Mouse (Mus musculus) retina, adult 2 months (tissue): Measurements from ENCODE around the gene Ifi44.
A peak's percentile ranks its signal among the peaks of the same experiment; 100 is the strongest.

Experiments used
- DNase-seq: peaks from one replicate; pipeline ENCODE4 v3.0.0-alpha.2; 2012; ENCODE audit warnings: low read depth, low spot score

The Ifi44 gene

DNA sequence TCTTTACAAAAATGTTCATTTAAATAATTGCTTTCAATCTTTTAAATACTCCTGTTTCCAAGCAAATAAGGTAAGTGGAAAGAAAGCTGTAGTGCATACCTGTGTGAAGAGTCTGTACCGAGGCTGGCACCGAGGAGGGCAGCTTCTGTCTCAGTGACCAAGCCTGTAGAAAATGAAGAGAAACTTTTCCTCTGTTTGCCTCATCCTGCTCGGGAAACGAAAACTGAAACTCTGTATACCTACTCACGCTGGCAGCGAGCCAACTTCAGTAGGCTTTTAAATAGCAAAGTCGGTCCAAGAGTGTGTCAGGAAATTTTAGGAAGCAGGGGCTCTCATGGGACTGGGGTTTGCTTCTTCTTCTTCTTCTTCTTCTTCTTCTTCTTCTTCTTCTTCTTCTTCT is at the start of gene Ifi44:
TSS of gene Ifi44 (minus strand) at position 224 of the 400 bp plus-strand sequence.
- DNase-seq = no peak

DNA sequence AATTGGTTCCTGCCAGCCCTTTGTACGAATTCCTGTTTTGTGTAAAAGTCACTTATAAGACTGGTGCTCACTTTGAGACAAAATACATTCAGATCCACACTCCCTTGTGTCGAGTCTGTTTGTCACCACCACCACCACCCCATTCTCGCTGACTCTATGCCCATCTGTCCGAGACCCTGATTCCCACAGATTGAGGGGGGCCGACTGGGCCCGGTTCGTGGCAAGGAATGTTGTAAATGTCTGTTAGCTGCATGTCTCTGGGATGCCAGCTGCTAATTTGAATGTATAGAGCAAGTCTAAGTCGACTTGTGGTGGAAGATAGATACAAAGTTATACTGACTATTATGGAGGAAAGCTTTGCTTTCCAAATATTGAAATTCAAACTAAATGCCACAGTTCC is 38.9 kb upstream of the Ifi44 start:
- no peak for DNase-seq

DNA sequence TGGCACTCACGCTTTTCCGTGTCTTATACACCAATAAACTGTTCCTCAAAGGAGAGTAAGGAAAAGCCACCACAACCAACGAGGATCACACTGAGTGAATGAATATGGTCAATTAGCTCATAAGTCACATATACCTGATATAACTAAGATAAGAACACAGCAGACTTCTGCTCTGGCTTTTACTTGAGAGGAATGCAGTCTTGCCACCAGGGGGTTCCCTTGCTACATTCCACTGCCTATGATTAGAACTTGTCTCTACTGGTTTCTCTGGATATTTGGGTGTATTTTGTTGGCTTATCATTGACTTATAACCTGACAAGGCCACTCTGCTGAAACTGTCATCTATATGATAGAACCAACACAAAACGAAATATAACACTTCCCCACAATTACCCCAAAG is 25.3 kb upstream of the Ifi44 start:
- DNase-seq = no peak

DNA sequence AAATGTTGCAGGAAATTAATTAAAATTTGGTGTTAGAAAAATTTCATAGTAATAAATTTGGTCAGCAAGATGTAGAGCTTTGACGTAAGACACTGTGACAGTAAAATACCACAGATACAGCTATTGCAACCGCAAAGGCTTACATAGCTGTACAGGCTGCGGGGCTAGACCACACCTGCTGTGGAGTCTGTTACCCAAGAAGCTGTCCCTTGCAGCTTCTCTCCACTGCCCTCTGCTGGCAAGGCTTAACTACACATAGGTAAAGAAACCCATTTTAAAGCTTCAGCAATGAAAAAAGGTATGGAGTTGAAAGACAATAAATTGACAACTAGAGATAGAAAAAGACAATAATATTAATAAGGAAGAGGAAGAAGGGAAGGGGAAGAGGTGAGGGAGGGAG is 21.3 kb upstream of the Ifi44 start:
- no peak for DNase-seq

DNA sequence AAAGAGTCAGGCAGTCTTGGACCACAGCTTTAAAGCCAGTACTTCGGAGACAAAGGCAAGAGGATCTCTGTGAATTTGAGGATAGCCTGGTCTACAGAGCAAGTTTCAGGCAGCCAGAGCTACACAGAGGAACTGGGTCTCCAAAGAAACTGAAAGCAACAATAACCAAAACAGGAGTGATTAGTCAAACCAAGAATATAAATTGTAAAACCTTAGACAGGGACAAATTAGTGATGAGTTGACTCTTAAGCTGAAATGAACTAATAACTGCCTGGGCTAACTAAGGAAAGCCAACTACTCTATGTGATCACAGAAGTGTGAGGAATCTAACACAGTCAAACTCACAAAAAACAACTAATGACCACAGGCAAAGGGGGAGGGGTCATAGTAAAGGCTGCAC is 1.2 kb downstream of the Ifi44 start:
- DNase-seq = no peak

DNA sequence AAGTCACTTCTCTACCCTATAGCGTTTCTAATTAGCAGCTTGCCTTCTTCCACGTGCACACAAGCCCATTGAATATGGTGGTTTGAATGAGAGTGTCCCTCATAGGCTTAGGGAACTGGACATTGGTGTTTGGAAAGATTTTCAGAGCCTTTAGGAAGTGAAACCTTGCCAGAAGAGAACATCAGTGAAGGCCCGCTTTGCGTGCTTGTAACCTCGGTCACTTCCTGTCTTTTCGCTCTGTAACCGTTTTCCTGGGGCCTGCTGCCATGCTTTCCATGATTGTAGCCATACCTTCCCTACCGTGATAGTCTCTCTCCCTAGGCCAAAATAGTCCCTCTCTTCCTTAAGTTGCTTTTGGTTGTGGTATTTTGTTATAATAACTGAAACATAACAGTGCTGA is 3.7 kb downstream of the Ifi44 start:
- DNase-seq = no peak

DNA sequence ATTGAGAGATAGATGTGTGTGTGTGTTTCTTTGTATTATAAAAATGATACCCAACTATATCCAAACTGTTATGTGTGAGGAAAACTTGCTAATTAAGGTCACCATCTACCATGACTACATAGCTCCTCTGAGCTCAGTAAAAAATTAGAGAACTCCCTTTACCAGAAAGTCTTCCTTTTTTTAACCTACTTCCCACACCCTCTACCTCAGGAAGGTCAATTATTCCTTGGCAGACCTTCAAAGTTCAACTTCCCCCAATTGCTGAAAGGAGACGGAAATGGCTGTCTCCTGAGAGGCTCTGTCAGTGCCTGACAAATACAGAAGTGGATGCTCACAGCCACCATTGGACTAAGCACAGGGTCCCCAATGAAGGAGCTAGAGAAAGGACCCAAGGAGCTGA is 7.5 kb downstream of the Ifi44 start:
- DNase-seq = no peak

DNA sequence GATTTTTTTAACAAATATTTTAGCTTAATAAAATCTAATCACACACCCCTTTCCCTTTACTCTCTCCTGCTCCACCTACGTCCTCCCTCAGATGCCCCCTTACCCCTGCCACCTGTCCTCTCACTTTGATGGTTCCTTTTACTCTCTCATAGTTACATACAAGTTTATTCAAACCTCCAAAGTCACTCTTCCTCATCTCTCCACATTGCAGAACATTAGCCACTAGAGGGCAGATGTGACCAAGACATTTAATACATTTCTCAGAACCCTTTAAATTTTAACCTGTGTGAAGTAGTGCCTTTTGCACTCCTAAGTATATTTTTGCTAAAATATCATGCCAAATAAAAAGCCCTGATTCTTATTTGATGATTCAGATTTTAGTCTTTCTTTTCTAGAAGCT is 33.5 kb downstream of the Ifi44 start:
- DNase-seq = peak; percentile 23

DNA sequence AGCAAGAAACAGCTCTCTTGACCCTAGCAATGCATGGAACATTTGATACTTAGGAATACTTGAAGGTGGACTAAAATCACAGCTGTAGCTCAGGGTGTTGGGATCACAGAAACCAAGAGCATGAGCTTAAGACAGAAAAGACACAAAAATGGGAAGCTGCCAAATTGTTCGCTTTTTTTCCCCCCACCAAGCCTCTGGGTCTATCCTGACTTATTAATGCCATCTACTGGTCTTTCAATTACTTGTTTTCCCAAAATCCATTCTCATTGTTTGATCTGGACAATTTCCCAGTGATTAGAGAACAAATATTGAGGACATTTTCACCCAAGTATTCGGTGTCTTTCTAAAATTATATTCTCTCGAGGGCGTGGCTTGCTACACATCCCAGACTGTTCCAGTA is 42.4 kb downstream of the Ifi44 start:
- DNase-seq = no peak
